Comparison of ENCODE assay signal across 17 mouse cellular contexts in the genomic region with DNA sequence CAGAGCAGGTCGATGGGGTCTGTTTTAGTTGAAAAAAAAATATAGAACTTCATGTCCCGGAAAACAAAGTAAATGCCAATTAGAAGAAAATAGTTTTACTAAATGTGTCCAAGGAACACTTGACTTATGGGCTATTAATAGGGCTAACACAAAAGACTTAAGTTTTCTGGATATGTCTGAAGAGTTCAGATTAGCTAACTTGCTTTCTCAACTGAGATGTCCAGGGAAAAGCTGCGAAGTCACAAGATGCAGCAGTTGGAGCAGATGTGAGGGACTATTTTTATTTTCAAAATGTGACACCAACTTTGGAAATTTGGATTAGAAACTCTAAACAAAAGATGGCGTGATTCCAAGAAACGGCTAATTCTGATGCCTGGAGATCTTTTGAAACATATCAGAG.
DNase-seq lines count a peak whose midpoint lies in the region; ATAC-seq and TF ChIP-seq lines count a peak whose summit lies in the region.
"Had no signal": no experiment of that assay in that cellular context is flagged by ENCODE, and none has a peak within 500 bp of the region (broad histone marks: within the 10 kb centered on the region; RNA-seq: fewer than 3 reads in every experiment).

No protein-coding gene starts in this region.

- H3K36me3 ChIP-seq in hindbrain, embryonic 14.5 days (replicated peaks; ENCODE audit: control insufficient read depth, insufficient read depth) = no peaks in the 10 kb centered on the region
- H3K36me3 ChIP-seq: embryonic facial prominence, embryonic 13.5 days; forebrain, embryonic 12.5 days; hindbrain, embryonic 10.5 days; hindbrain, embryonic 15.5 days had no signal

- intact Hi-C loops in heart, postnatal 36 days (cut with DNase I) = no loop called here

- no peak overlapping the region for H3K4me2 ChIP-seq in hindbrain, embryonic 14.5 days (replicated peaks)
- H3K4me2 ChIP-seq: embryonic facial prominence, embryonic 13.5 days; forebrain, embryonic 12.5 days; hindbrain, embryonic 15.5 days had no signal

- no peak overlapping the region for H3K4me3 ChIP-seq in lung, adult 2 months (replicated peaks; ENCODE audit: extremely low read depth, low read depth, low read length)
- no peak overlapping the region for H3K4me3 ChIP-seq in hindbrain, embryonic 14.5 days (replicated peaks; ENCODE audit: low read length)
- H3K4me3 ChIP-seq: embryonic facial prominence, embryonic 13.5 days; forebrain, embryonic 12.5 days; hindbrain, embryonic 10.5 days; hindbrain, embryonic 15.5 days had no signal

- no peak overlapping the region for H3K27ac ChIP-seq in hindbrain, embryonic 14.5 days
- H3K27ac ChIP-seq: embryonic facial prominence, embryonic 13.5 days; forebrain, embryonic 12.5 days; hindbrain, embryonic 10.5 days; hindbrain, embryonic 15.5 days had no signal

- H3K9me3 ChIP-seq in hindbrain, embryonic 14.5 days (ENCODE audit: control insufficient read depth, low read length) = no peaks in the 10 kb centered on the region
- H3K9me3 ChIP-seq: embryonic facial prominence, embryonic 13.5 days; forebrain, embryonic 12.5 days; hindbrain, embryonic 10.5 days; hindbrain, embryonic 15.5 days had no signal

- no peak for ATAC-seq in megakaryocyte-erythroid progenitor cell, adult 5-6 weeks (replicated peaks; ENCODE audit: low FRiP score, low TSS enrichment, poor library complexity, severe bottlenecking)
- ATAC-seq in hindbrain, embryonic 14.5 days (ENCODE audit: low FRiP score) = no peak
- ATAC-seq: forebrain, embryonic 16.5 days had no signal

- no peaks in the 10 kb centered on the region for H3K27me3 ChIP-seq in hindbrain, embryonic 14.5 days (ENCODE audit: control insufficient read depth, insufficient read depth, low read length)
- H3K27me3 ChIP-seq: embryonic facial prominence, embryonic 13.5 days; forebrain, embryonic 12.5 days; hindbrain, embryonic 15.5 days had no signal

- no peak for TF ChIP-seq POLR2A in lung, adult 2 months (IDR thresholded peaks at IDR 0.05; ENCODE audit: borderline replicate concordance, extremely low read depth, low read depth, low read length)

- no peaks in the 10 kb centered on the region for H3K4me1 ChIP-seq in lung, adult 2 months (ENCODE audit: control insufficient read depth, insufficient read depth, low read length)
- H3K4me1 ChIP-seq in hindbrain, embryonic 14.5 days (replicated peaks; ENCODE audit: control insufficient read depth, insufficient read depth, low read length) = no peaks in the 10 kb centered on the region
- H3K4me1 ChIP-seq: embryonic facial prominence, embryonic 13.5 days; forebrain, embryonic 12.5 days; hindbrain, embryonic 15.5 days had no signal

- 62% methylated on average over 5 of the region's 5 CpGs for WGBS in lung, adult 2 months
- WGBS in hindbrain, embryonic 14.5 days = 90% methylated on average over 5 of the region's 5 CpGs

- peak; percentile 28 to 33 for DNase-seq in heart, adult 18-20 months
- no peak for DNase-seq in heart, postnatal 36 days
- DNase-seq in lung, adult 18-20 months = peak; percentile 17 to 29
- DNase-seq in lung, adult 2 months = no peak
- peak; percentile 45 for DNase-seq in lung, postnatal 14 days
- no peak for DNase-seq in hindbrain, embryonic 14.5 days (ENCODE audit: low spot score)
- DNase-seq: adrenal gland, postnatal 14 days; cerebellum, adult 18-20 months; cerebellum, adult 9-11 months; cerebellum, postnatal 36 days; gastrocnemius, postnatal 10 days had no signal

- H3K9ac ChIP-seq in hindbrain, embryonic 14.5 days = no peak overlapping the region
- H3K9ac ChIP-seq: embryonic facial prominence, embryonic 13.5 days; forebrain, embryonic 12.5 days; hindbrain, embryonic 15.5 days had no signal

- no peak for TF ChIP-seq CTCF in lung, adult 2 months (IDR thresholded peaks at IDR 0.05; ENCODE audit: insufficient read depth, low read length)

Comparison
In these comparisons a context has a peak if more than half of its experiments do, and no peak if none do; other contexts are left out.
1. DNase-seq: peak in heart, adult 18-20 months (2 of 2), lung, adult 18-20 months (2 of 2) and lung, postnatal 14 days (single experiment); none in heart, postnatal 36 days (0 of 2), lung, adult 2 months (single experiment) and hindbrain, embryonic 14.5 days (single experiment).